Mouse (Mus musculus): ENCODE measurements at regions not wholly inside any gene's neighbourhood (a gene's known extent, or its start where the extent isn't known, plus 50 kb on each side); places are given as distances from the start of the nearest gene placed in this dataset.

- H3K27me3 ChIP-seq, result peaks cover 35% of the 10 kb centered on the region
Measured at GRCm38 (mm10) chr19:45310291-45310881, 53.1 kb upstream of the Btrc start.

GRCm38 (mm10) chr19:45310944-45311603 lies 52.5 kb upstream of the Btrc start:
- Histone ChIP-seq H3K9me3 (replicated peaks) (no peaks in the 10 kb centered on the region), H3K4me3 (peak overlapping the region; percentile 8), H3K4me2 (peak overlapping the region; percentile 49), H3K9ac (0 out of 2 replicates have a peak overlapping the region, but pooled peaks have one; percentile 0), H3K4me1 (peaks cover 35% of the 10 kb centered on the region), H3K36me3 (ENCODE audit: poor library complexity, severe bottlenecking) (no peaks in the 10 kb centered on the region), H3K27me3 (peaks cover 29% of the 10 kb centered on the region), H3K27ac (peak overlapping the region; percentile 88)
- 14% methylated on average over 15 of the region's 15 CpGs for WGBS
- peak; percentile 60 for ATAC-seq

More at GRCm38 (mm10) chr19:45310291-45310881, 53.1 kb upstream of the Btrc start:
- peak; percentile 53; the same call in 1 of the 2 replicates for ATAC-seq
- H3K4me2 ChIP-seq, result peak overlapping the region; percentile 49
- H3K27ac ChIP-seq, result peak overlapping the region; percentile 88
- H3K9me3 ChIP-seq (replicated peaks), result no peaks in the 10 kb centered on the region
- 41% methylated on average over 5 of the region's 5 CpGs for WGBS
- no peaks in the 10 kb centered on the region for H3K36me3 ChIP-seq (ENCODE audit: poor library complexity, severe bottlenecking)
- peaks cover 35% of the 10 kb centered on the region for H3K4me1 ChIP-seq
- peak overlapping the region; percentile 8; the same call in 1 of the 2 replicates for H3K4me3 ChIP-seq
- peak overlapping the region; percentile 0; the same call in 1 of the 2 replicates for H3K9ac ChIP-seq

DNA sequence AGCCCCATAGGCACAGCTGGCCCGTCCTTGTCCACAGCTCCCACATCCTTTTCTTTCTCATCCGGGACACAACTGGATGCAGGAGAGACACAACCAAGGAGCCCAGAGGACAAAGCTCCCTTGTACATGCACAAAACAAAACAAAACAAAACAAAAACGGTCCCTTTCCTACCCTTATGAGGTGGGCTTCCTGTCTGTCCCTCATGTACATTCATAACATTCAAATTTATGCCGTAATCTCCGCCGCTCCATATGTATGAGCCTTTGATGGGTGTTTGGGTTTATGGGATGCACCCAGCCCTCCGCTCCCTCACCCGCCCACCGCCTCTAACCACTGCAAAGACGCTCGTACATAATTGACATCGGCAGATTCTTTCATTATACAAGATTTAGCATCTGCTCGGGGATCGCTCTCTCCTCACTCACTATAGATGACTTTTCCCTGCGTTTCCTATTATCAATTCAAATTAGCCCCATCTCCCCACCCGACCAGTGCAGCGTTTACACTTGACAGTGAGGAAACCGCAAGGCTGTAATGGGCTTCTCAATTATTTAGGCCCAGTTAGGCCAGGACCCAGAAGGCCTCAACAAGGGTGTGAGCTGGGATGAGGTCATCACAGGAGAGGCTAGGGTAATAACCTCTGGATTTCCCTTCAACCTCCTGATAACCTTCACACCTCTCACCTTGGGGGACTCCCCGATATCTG lies 51.5 kb upstream of the Btrc start:
- no peaks in the 10 kb centered on the region for H3K9me3 ChIP-seq (replicated peaks)
- H3K4me3 ChIP-seq, result no peak overlapping the region
- H3K9ac ChIP-seq, result no peak overlapping the region
- peaks cover 35% of the 10 kb centered on the region for H3K4me1 ChIP-seq
- peaks cover 19% of the 10 kb centered on the region for H3K27me3 ChIP-seq
- peak overlapping the region; percentile 88 for H3K27ac ChIP-seq
- ATAC-seq, result peak; percentile 80
- no peaks in the 10 kb centered on the region for H3K36me3 ChIP-seq (ENCODE audit: poor library complexity, severe bottlenecking)
- peak overlapping the region; percentile 49 for H3K4me2 ChIP-seq
- WGBS, result 35% methylated on average over 19 of the region's 19 CpGs

- Histone ChIP-seq H3K4me2 (no peak overlapping the region), H3K27me3 (peaks cover 11% of the 10 kb centered on the region), H3K36me3 (ENCODE audit: poor library complexity, severe bottlenecking) (no peaks in the 10 kb centered on the region), H3K27ac (peak overlapping the region; percentile 88), H3K4me1 (peaks cover 44% of the 10 kb centered on the region), H3K9me3 (replicated peaks) (no peaks in the 10 kb centered on the region), H3K9ac (no peak overlapping the region), H3K4me3 (no peak overlapping the region)
- ATAC-seq, result peak; percentile 14; the same call in 1 of the 2 replicates
- WGBS, result 12% methylated on average over 6 of the region's 6 CpGs
Measured at GRCm38 (mm10) chr19:45312713-45313365, 50.7 kb upstream of the Btrc start.

Data from forebrain, embryonic 13.5 days (tissue).